ENCODE assay signal across 12 mouse cellular contexts in the genomic region with DNA sequence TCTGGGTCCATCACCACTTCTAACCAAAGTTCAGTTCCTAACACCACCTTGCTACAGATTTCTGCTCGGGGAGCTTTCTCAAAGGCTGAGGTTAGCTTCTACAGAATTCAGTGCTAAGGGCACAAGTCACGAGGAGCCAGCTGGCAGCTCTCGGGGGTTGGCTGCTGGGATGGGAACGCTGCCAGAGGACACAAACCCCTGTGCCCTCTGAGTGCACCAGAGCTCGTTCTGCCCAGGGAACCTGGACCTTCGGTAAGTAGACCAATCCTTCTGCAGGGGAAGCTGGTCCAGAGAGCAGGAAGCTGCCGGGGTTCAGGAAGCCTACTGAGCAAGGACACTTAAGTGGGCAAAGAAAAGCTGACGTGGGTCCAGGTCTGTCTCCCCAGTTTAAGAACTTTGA. TPM values are rescaled to one million over a fixed set of nuclear protein-coding genes. Genes with fewer than 3 reads are reported as not detected.
DNase-seq lines count a peak whose midpoint lies in the region; ATAC-seq and TF ChIP-seq lines count a peak whose summit lies in the region.
"Had no signal": no experiment of that assay in that cellular context is flagged by ENCODE, and none has a peak within 500 bp of the region (broad histone marks: within the 10 kb centered on the region; RNA-seq: fewer than 3 reads in every experiment).

No protein-coding gene starts in this region.

- peak; percentile 36 for DNase-seq in gastrocnemius, postnatal 10 days
- no peak for DNase-seq in gastrocnemius, postnatal 14 days
- DNase-seq in brain, adult 2 months (ENCODE audit: low read depth, low spot score): peak; percentile 58
- peak; percentile 63 to 73 for DNase-seq in heart, adult 2 months
- peak; percentile 92 to 95 for DNase-seq in kidney, adult 8-10 months
- no peak for DNase-seq in hindbrain, embryonic 11.5 days (ENCODE audit: low spot score)
- no peak for DNase-seq in left cerebral cortex, postnatal 10 days (ENCODE audit: extremely low spot score in 1 of 2, low spot score in 2 of 2)
- DNase-seq in stomach, postnatal 0 days (ENCODE audit: low spot score): no peak
- DNase-seq: embryo, embryonic 11 days; liver, postnatal 0 days had no signal

- no peaks in the 10 kb centered on the region for H3K27me3 ChIP-seq in heart, adult 2 months (ENCODE audit: control insufficient read depth, insufficient read depth, low read length)
- no peaks in the 10 kb centered on the region for H3K27me3 ChIP-seq in hindbrain, embryonic 11.5 days (ENCODE audit: control insufficient read depth, insufficient read depth, low read length)
- no peaks in the 10 kb centered on the region for H3K27me3 ChIP-seq in stomach, postnatal 0 days (ENCODE audit: control insufficient read depth, insufficient read depth, low read length)

- H3K79me2 ChIP-seq in heart, adult 2 months (replicated peaks; ENCODE audit: control insufficient read depth, insufficient read depth, low read length): no peaks in the 10 kb centered on the region

- no peak for ATAC-seq in hindbrain, embryonic 11.5 days (ENCODE audit: low FRiP score)
- ATAC-seq in stomach, postnatal 0 days (ENCODE audit: low FRiP score, low TSS enrichment): no peak
- ATAC-seq: hindbrain, embryonic 16.5 days; liver, postnatal 0 days had no signal

- WGBS in heart, adult 2 months: 50% methylated on average over 8 of the region's 8 CpGs
- 91% methylated on average over 8 of the region's 8 CpGs for whole genome bisulfite sequencing in hindbrain, embryonic 11.5 days
- WGBS in stomach, postnatal 0 days: 79% methylated on average over 8 of the region's 8 CpGs

- H3K4me1 ChIP-seq in heart, adult 2 months (ENCODE audit: control insufficient read depth, insufficient read depth, low read length): peaks cover 2% of the 10 kb centered on the region; the same call in 1 of the 2 replicates
- H3K4me1 ChIP-seq in hindbrain, embryonic 11.5 days (replicated peaks; ENCODE audit: control insufficient read depth, insufficient read depth, low read length): no peaks in the 10 kb centered on the region
- no peaks in the 10 kb centered on the region for H3K4me1 ChIP-seq in stomach, postnatal 0 days (replicated peaks; ENCODE audit: control insufficient read depth, insufficient read depth)
- H3K4me1 ChIP-seq: limb, embryonic 10.5 days had no signal

- H3K36me3 ChIP-seq in heart, adult 2 months (ENCODE audit: control insufficient read depth, insufficient read depth, low read length): no peaks in the 10 kb centered on the region
- no peaks in the 10 kb centered on the region for H3K36me3 ChIP-seq in hindbrain, embryonic 11.5 days (ENCODE audit: control insufficient read depth, insufficient read depth, low read length)
- no peaks in the 10 kb centered on the region for H3K36me3 ChIP-seq in stomach, postnatal 0 days (ENCODE audit: control insufficient read depth, insufficient read depth, low read length)
- H3K36me3 ChIP-seq: limb, embryonic 10.5 days had no signal

- TF ChIP-seq EP300 in heart, adult 2 months (IDR thresholded peaks at IDR 0.05; ENCODE audit: insufficient read depth, low read depth, low read length): no peak
- no peak for TF ChIP-seq EP300 in stomach, postnatal 0 days (optimal IDR thresholded peaks at IDR 0.05)

- intact Hi-C loops in gastrocnemius, postnatal 14 days (cut with DNase I; ENCODE audit: low total_unique reads): no loop called here
- intact Hi-C loops in heart, adult 2 months (cut with DNase I): no loop called here
- intact Hi-C loops in left cerebral cortex, postnatal 10 days (cut with DNase I): no loop called here

- H3K4me2 ChIP-seq in hindbrain, embryonic 11.5 days (replicated peaks; ENCODE audit: low read depth, low read length): no peak overlapping the region
- no peak overlapping the region for H3K4me2 ChIP-seq in stomach, postnatal 0 days (replicated peaks; ENCODE audit: low read depth)

- no peak for TF ChIP-seq CTCF in heart, adult 2 months (IDR thresholded peaks at IDR 0.05)
- no peak for TF ChIP-seq CTCF in stomach, postnatal 0 days (IDR thresholded peaks at IDR 0.05; ENCODE audit: low read depth)

- H3K4me3 ChIP-seq in heart, adult 2 months: no peak overlapping the region
- H3K4me3 ChIP-seq in hindbrain, embryonic 11.5 days (ENCODE audit: low read depth, low read length): no peak overlapping the region
- no peak overlapping the region for H3K4me3 ChIP-seq in stomach, postnatal 0 days (ENCODE audit: low read depth, low read length)
- H3K4me3 ChIP-seq: limb, embryonic 10.5 days had no signal

- TF ChIP-seq POLR2A in heart, adult 2 months (IDR thresholded peaks at IDR 0.05; ENCODE audit: insufficient read depth, low read depth, low read length): no peak

- no peaks in the 10 kb centered on the region for H3K9me3 ChIP-seq in hindbrain, embryonic 11.5 days (ENCODE audit: control insufficient read depth, low read length)
- no peaks in the 10 kb centered on the region for H3K9me3 ChIP-seq in stomach, postnatal 0 days (ENCODE audit: control insufficient read depth, low read length)
- H3K9me3 ChIP-seq: limb, embryonic 10.5 days had no signal

- no peak overlapping the region for H3K9ac ChIP-seq in heart, adult 2 months (ENCODE audit: low read depth, low read length)
- H3K9ac ChIP-seq in hindbrain, embryonic 11.5 days (ENCODE audit: low read depth, low read length): no peak overlapping the region
- no peak overlapping the region for H3K9ac ChIP-seq in stomach, postnatal 0 days (ENCODE audit: low read length)
- H3K9ac ChIP-seq: liver, postnatal 0 days had no signal

- H3K27ac ChIP-seq in heart, adult 2 months: peak overlapping the region; percentile 65
- H3K27ac ChIP-seq in hindbrain, embryonic 11.5 days (ENCODE audit: low read depth, low read length): no peak overlapping the region
- H3K27ac ChIP-seq in stomach, postnatal 0 days (replicated peaks): no peak overlapping the region
- H3K27ac ChIP-seq: limb, embryonic 10.5 days had no signal

RNA-seq across cellular contexts. Expression of gene Tmem108, which starts 40.6 kb away (rescaled TPM):
- total RNA-seq in gastrocnemius, postnatal 10 days (2021): under 1 TPM; 0.61 to 0.77 TPM
- under 1 TPM; 0.07 to 0.29 TPM for total RNA-seq in gastrocnemius, postnatal 14 days (2021)
- 1 to 10 TPM; 4.6 to 4.7 TPM for total RNA-seq in heart, adult 2 months (2021)
- polyA plus RNA-seq in heart, adult 2 months (2012; rRNA removed): 8.7 and 9.1 TPM in 2 replicates
- 13.2 and 14.9 TPM in 2 replicates for polyA plus RNA-seq in hindbrain, embryonic 11.5 days (2014; fragmentation: Nextera tagmentation; extraction: Ambion mirVana)
- total RNA-seq in left cerebral cortex, postnatal 10 days (2021): 10 to 100 TPM; 41.6 to 43.7 TPM
- polyA plus RNA-seq in stomach, postnatal 0 days (2015; fragmentation: Nextera tagmentation; extraction: Ambion mirVana): 4.2 and 4.7 TPM in 2 replicates

Comparison
In these comparisons a context has a peak if more than half of its experiments do, and no peak if none do; other contexts are left out.
1. DNase-seq: peak in gastrocnemius, postnatal 10 days (single experiment), brain, adult 2 months (single experiment), heart, adult 2 months (2 of 2) and kidney, adult 8-10 months (2 of 2); none in gastrocnemius, postnatal 14 days (single experiment), hindbrain, embryonic 11.5 days (single experiment), left cerebral cortex, postnatal 10 days (0 of 2) and stomach, postnatal 0 days (single experiment).
2. RNA of gene Tmem108, which starts 40.6 kb away (total RNA-seq): 41.6 to 43.7 TPM in left cerebral cortex, postnatal 10 days; 4.6 to 4.7 TPM in heart, adult 2 months, 0.61 to 0.77 TPM in gastrocnemius, postnatal 10 days and 0.07 to 0.29 TPM in gastrocnemius, postnatal 14 days; every median in the first group is over 4 times any median in the second.